Mouse (Mus musculus): ENCODE measurements around the gene 1810010D01Rik.

1810010D01Rik gene

GRCm38 (mm10) chr7:145211680-145212659 lies 4.1 kb upstream of the 1810010D01Rik start:
- no peak for DNase-seq (ENCODE audit: low spot score)

GRCm38 (mm10) chr7:145210477-145211070 lies 2.7 kb upstream of the 1810010D01Rik start:
- no peak for DNase-seq (ENCODE audit: low spot score)

- DNase-seq (ENCODE audit: low spot score): no peak
Observed at GRCm38 (mm10) chr7:145206801-145207200, 1.1 kb downstream of the 1810010D01Rik start.

GRCm38 (mm10) chr7:145206056-145206610 lies 1.8 kb downstream of the 1810010D01Rik start:
- DNase-seq (ENCODE audit: low spot score): no peak

- DNase-seq (ENCODE audit: low spot score): no peak
Observed at GRCm38 (mm10) chr7:145205363-145205902, 2.5 kb downstream of the 1810010D01Rik start.

- DNase-seq (ENCODE audit: low spot score): no peak
Observed at GRCm38 (mm10) chr7:145199711-145200110, 8.2 kb downstream of the 1810010D01Rik start.

GRCm38 (mm10) chr7:145198223-145198714 lies 9.7 kb downstream of the 1810010D01Rik start:
- no peak for DNase-seq (ENCODE audit: low spot score)

GRCm38 (mm10) chr7:145197711-145198110 lies 10.2 kb downstream of the 1810010D01Rik start:
- no peak for DNase-seq (ENCODE audit: low spot score)

GRCm38 (mm10) chr7:145197042-145197441 lies 10.9 kb downstream of the 1810010D01Rik start:
- no peak for DNase-seq (ENCODE audit: low spot score)

- DNase-seq (ENCODE audit: low spot score): no peak
Observed at GRCm38 (mm10) chr7:145196340-145196739, 11.6 kb downstream of the 1810010D01Rik start.

- no peak for DNase-seq (ENCODE audit: low spot score)
Observed at GRCm38 (mm10) chr7:145195186-145195927, 12.6 kb downstream of the 1810010D01Rik start.

- DNase-seq (ENCODE audit: low spot score): no peak
Observed at GRCm38 (mm10) chr7:145194455-145195161, 13.3 kb downstream of the 1810010D01Rik start.

GRCm38 (mm10) chr7:145192836-145193235 lies 15.1 kb downstream of the 1810010D01Rik start:
- no peak for DNase-seq (ENCODE audit: low spot score)

GRCm38 (mm10) chr7:145190520-145190919 lies 17.4 kb downstream of the 1810010D01Rik start:
- no peak for DNase-seq (ENCODE audit: low spot score)

GRCm38 (mm10) chr7:145189342-145189741 lies 18.6 kb downstream of the 1810010D01Rik start:
- no peak for DNase-seq (ENCODE audit: low spot score)

- DNase-seq (ENCODE audit: low spot score): no peak
Observed at GRCm38 (mm10) chr7:145187802-145188201, 20.1 kb downstream of the 1810010D01Rik start.

- no peak for DNase-seq (ENCODE audit: low spot score)
Observed at GRCm38 (mm10) chr7:145182388-145182787, 25.5 kb downstream of the 1810010D01Rik start.

- DNase-seq (ENCODE audit: low spot score): no peak
Observed at GRCm38 (mm10) chr7:145181376-145182034, 26.4 kb downstream of the 1810010D01Rik start.

- DNase-seq (ENCODE audit: low spot score): no peak
Observed at GRCm38 (mm10) chr7:145179691-145180091, 28.2 kb downstream of the 1810010D01Rik start.

All from c-Kit-positive CD71-positive TER-119-positive erythroid progenitor cells, embryonic 14.5 days (primary cell).